Mouse (Mus musculus) intestine, postnatal 0 days (tissue): ENCODE results near the gene Gm49661. TPM values are rescaled to one million over a fixed set of nuclear protein-coding genes. Genes with fewer than 3 reads are reported as not detected.

Experiments used
- ATAC-seq: fragments of 200-750 bp; cut with Nextera tagmentation; 2 replicates; pipeline ENCODE4 v1.8.0; 2017; ENCODE audit warnings: mild to moderate bottlenecking, moderate TSS enrichment, moderate library complexity
- H3K27ac ChIP-seq: fragments of 300-500 bp; sonication (generic); 2 replicates; pipeline ENCODE4 v1.5.1; 2014; ENCODE audit warnings: mild to moderate bottlenecking, low read depth, low read length, moderate library complexity
- H3K27me3 ChIP-seq: fragments of 300-500 bp; sonication (generic); replicated peaks from 2 replicates; pipeline ENCODE4 v1.6.1; 2014; ENCODE audit warnings: low read length, mixed read lengths; ENCODE audit not compliant: control insufficient read depth, insufficient read depth
- H3K36me3 ChIP-seq: fragments of 300-500 bp; sonication (generic); 2 replicates; pipeline ENCODE4 v1.6.1; 2014; ENCODE audit warnings: mild to moderate bottlenecking, moderate library complexity; ENCODE audit not compliant: control insufficient read depth, insufficient read depth
- H3K4me1 ChIP-seq: fragments of 300-500 bp; sonication (generic); replicated peaks from 2 replicates; pipeline ENCODE4 v1.6.1; 2014; ENCODE audit warnings: antibody characterized with exemption, low read length, mixed read lengths; ENCODE audit not compliant: control insufficient read depth, insufficient read depth
- H3K4me2 ChIP-seq: fragments of 300-500 bp; sonication (generic); replicated peaks from 2 replicates; pipeline ENCODE4 v1.6.1; 2014; ENCODE audit warnings: low read depth, mild to moderate bottlenecking, moderate library complexity
- H3K4me3 ChIP-seq: fragments of 300-500 bp; sonication (generic); 2 replicates; pipeline ENCODE4 v1.5.1; 2014; ENCODE audit warnings: low read depth, low read length
- H3K9ac ChIP-seq: fragments of 300-500 bp; sonication (generic); 2 replicates; pipeline ENCODE4 v1.6.1; 2014; ENCODE audit warnings: mild to moderate bottlenecking, low read depth, low read length
- H3K9me3 ChIP-seq: fragments of 300-500 bp; sonication (generic); 2 replicates; pipeline ENCODE4 v1.6.1; 2016; ENCODE audit warnings: mixed run types; ENCODE audit not compliant: control insufficient read depth
- CTCF ChIP-seq: sonication (generic); IDR thresholded peaks from 2 replicates; pipeline ENCODE4 v1.5.1; 2016; ENCODE audit warnings: low read depth, mild to moderate bottlenecking, control low read depth, antibody characterized with exemption, moderate library complexity
- WGBS: fragments of 180-500 bp; shearing (Covaris S2); extraction: QIAGEN DNeasy Blood & Tissue Kit; methylation state at CpG from one replicate; pipeline ENCODE4 v1.1.7; 2014; 5-methylcytosine and 5-hydroxymethylcytosine counted together
- polyA plus RNA-seq: library from polyadenylated mRNA; unstranded; fragments of >200 nt; fragmentation: Nextera tagmentation; extraction: Ambion mirVana; gene quantifications from 2 replicates; pipeline ENCODE4 v1.2.1, GENCODE M21; 2015

The Gm49661 gene
- polyA plus RNA-seq, 1 experiment from 2014 or later: 2.1 TPM

- H3K27me3 ChIP-seq: no peaks in the 10 kb centered on the region
- H3K36me3 ChIP-seq: peaks cover 20% of the 10 kb centered on the region
- H3K4me2 ChIP-seq: peak overlapping the region; percentile 96
- H3K9ac ChIP-seq: peak overlapping the region; percentile 87
- H3K27ac ChIP-seq: peak overlapping the region; percentile 97
- TF ChIP-seq CTCF: no peak
- no peaks in the 10 kb centered on the region for H3K9me3 ChIP-seq
- WGBS: 1% methylated on average over 55 of the region's 61 CpGs
- peaks cover 18% of the 10 kb centered on the region for H3K4me1 ChIP-seq
- ATAC-seq: peak; percentile 65
- H3K4me3 ChIP-seq: peak overlapping the region; percentile 80
Measured at GRCm38 (mm10) chr8:84976031-84976762, 7.0 kb upstream of the Gm49661 start.

GRCm38 (mm10) chr8:84975434-84975833 lies 6.2 kb upstream of the Gm49661 start:
- peak overlapping the region; percentile 80 for H3K4me3 ChIP-seq
- 37% methylated on average over 7 of the region's 7 CpGs for WGBS
- H3K9ac ChIP-seq: no peak overlapping the region
- H3K4me2 ChIP-seq: peak overlapping the region; percentile 96
- H3K36me3 ChIP-seq: peaks cover 27% of the 10 kb centered on the region
- no peak for ATAC-seq
- H3K27ac ChIP-seq: peak overlapping the region; percentile 97
- H3K27me3 ChIP-seq: no peaks in the 10 kb centered on the region
- TF ChIP-seq CTCF: peak; percentile 92
- peaks cover 12% of the 10 kb centered on the region; the same call in 1 of the 2 replicates for H3K4me1 ChIP-seq
- no peaks in the 10 kb centered on the region for H3K9me3 ChIP-seq

GRCm38 (mm10) chr8:84974543-84975142 lies 5.4 kb upstream of the Gm49661 start:
- peaks cover 27% of the 10 kb centered on the region for H3K36me3 ChIP-seq
- H3K4me2 ChIP-seq: 0 out of 2 replicates have a peak overlapping the region, but pooled peaks have one; percentile 96
- no peak overlapping the region for H3K9ac ChIP-seq
- H3K27me3 ChIP-seq: no peaks in the 10 kb centered on the region
- 74% methylated on average over 8 of the region's 8 CpGs for WGBS
- no peak overlapping the region for H3K27ac ChIP-seq
- no peak for TF ChIP-seq CTCF
- no peak overlapping the region for H3K4me3 ChIP-seq
- H3K4me1 ChIP-seq: 0 out of 2 replicates have a peak, but pooled peaks cover 8% of the 10 kb centered on the region
- ATAC-seq: no peak
- no peaks in the 10 kb centered on the region for H3K9me3 ChIP-seq

DNA sequence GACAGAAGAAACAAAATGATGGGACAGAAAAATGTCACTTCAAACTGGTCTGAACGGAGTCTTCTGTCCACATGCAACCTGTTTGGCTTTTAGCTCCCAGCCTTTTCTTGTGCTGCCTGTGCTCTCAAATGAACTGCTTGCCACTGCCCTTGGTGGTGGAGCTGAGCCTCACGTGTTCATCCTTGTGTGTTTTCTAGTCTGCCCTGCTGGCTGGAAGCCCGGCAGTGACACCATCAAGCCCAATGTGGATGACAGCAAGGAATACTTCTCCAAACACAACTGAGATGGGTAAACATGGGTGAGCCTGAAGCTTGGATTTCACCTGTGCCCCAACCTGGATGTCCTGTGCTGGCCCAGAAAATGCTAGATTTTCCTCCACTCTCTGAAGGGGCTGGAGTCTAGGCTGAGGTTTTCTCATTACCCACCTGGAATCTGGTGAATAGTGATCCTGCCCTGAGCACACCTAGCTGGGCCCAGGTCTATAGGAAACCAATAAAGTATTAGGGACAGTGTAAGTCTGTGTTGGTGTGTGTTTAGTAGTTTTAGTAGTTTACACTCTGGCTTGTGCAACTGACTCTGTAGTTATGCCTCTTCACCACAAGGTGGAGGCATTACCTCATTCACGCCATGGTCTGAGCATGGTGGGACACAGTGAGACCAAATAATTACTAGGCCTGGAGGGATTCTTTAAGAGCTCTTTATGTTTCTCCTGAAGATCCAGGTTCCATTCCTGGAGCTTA lies 4.7 kb upstream of the Gm49661 start:
- Histone ChIP-seq H3K4me3 (no peak overlapping the region), H3K4me2 (no peak overlapping the region), H3K4me1 (0 out of 2 replicates have a peak, but pooled peaks cover 2% of the 10 kb centered on the region), H3K36me3 (peaks cover 27% of the 10 kb centered on the region), H3K9me3 (no peaks in the 10 kb centered on the region), H3K9ac (no peak overlapping the region), H3K27me3 (no peaks in the 10 kb centered on the region), H3K27ac (no peak overlapping the region)
- 55% methylated on average over 4 of the region's 4 CpGs for WGBS
- peak; percentile 96 for TF ChIP-seq CTCF
- no peak for ATAC-seq

DNA sequence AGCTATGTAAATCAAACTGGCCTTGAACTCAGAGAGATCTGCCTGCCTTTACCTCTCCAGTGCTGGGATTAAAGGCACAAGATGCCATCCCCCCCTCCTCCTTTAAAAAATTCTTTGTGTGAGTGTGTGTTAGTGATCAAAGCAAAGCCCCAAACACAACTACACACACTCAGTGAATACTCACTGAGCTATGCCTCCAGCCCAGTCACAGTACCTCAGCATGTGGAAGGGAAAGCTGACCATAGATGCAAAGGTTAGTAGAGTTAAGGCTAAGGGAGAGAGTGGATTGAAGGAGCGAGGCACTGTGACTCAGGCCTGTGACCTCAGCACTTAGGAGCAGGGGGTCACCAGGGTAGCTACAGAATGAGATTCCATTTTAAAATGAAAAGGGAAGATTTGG lies 3.8 kb upstream of the Gm49661 start:
- no peak overlapping the region for H3K4me2 ChIP-seq
- TF ChIP-seq CTCF: no peak
- no peaks in the 10 kb centered on the region for H3K9me3 ChIP-seq
- no peak overlapping the region for H3K9ac ChIP-seq
- H3K36me3 ChIP-seq: peaks cover 27% of the 10 kb centered on the region
- 79% methylated on average over 1 of the region's 1 CpGs for WGBS
- no peak overlapping the region for H3K4me3 ChIP-seq
- H3K27me3 ChIP-seq: no peaks in the 10 kb centered on the region
- no peak for ATAC-seq
- H3K27ac ChIP-seq: no peak overlapping the region
- H3K4me1 ChIP-seq: no peaks in the 10 kb centered on the region

DNA sequence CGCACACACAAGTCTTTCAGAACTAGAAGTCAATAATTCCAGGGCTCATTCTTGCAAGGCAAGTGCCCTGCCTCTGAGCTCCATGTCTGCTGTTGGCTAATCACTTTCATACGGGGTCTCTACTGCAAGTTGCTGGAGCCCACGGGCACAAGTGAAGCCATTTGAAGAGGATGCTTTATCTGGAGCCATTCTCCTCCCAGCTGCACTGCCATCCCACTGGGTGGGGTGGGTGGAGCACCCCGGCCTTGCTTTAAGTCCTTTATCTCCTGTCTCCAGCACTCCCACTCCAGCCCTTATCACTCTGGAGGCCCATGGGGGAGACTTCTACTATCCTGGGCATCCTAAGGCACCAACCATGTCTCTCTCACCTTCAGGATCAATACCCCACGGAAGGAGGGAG lies 1.7 kb upstream of the Gm49661 start:
- Histone ChIP-seq H3K36me3 (peaks cover 27% of the 10 kb centered on the region), H3K27ac (no peak overlapping the region), H3K27me3 (no peaks in the 10 kb centered on the region), H3K9ac (no peak overlapping the region), H3K4me3 (no peak overlapping the region), H3K4me1 (0 out of 2 replicates have a peak, but pooled peaks cover 6% of the 10 kb centered on the region), H3K9me3 (no peaks in the 10 kb centered on the region), H3K4me2 (peak overlapping the region; percentile 74; the same call in 1 of the 2 replicates)
- ATAC-seq: no peak
- 44% methylated on average over 5 of the region's 5 CpGs for WGBS
- TF ChIP-seq CTCF: no peak
